Mouse (Mus musculus): ENCODE results near the gene Atg4c.

Atg4c gene

DNA sequence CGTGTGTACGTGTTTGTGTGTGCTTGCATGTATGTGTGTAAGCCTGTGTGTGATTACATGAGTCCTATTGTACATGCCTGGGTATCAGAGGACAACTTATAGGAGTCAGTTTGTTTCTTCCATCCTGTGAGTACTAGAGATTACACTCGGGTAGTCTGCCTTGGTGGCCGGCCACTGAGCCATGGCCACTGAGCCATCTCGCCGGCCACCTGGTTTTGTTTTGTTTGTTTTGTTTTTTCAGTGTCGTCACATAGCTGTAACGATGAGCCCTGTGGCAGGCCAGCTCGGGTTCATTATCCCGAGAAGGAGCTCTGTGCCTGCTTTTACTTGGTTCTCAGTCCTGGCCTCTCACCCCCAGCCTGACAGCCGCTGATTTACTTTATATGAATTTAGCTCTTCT is 69.9 kb downstream of the Atg4c start:
- DNase-seq (ENCODE audit: low read depth): no peak

DNA sequence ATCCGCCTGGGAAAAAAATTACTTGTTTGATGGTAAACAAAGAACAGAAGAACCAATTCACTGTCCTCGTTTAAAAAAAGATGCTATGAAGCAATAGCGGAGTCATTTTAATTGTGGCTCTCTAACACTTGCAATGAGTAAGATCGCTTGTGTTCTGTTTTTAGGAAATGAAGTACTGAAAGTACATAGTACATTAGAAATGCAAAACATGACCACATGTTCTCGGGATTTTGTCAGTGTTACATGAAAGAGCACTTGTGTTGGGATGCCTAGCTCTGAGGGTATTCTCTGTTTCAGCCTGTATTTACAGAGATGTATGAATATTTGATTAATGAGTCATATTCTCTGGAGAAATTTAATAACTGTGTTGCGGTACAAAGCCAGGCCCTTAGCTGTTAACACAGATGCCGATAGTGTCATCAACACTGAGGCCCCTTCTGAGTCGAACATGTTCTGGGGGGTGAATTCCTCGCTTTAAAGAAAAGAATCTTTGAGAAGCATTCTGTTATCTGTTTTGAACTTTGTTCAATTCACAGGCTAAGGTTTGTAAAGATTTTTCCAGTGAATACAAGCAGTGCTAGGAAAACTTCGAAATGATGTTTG is 73.2 kb downstream of the Atg4c start:
- no peak for DNase-seq (ENCODE audit: low read depth)

DNA sequence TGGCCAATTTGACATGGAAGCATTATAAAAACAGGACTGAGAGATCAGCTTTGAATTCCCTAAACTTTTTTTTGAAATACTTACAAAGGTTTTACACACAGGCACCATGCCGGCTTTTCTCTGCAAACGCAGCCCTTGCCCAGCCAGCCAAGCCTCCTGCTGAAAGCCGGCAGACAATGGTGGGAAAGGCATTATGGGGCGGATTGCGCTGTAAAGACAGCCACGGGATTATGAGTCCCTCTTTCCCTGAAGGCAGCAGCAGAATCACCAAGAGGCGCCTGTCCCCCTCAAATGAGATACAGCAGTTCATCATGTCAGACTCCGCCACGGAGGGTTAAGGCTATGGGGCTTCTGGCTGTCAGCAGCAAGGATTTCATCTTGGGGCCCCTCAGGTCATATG is 79.1 kb downstream of the Atg4c start:
- no peak for DNase-seq (ENCODE audit: low read depth)

DNA sequence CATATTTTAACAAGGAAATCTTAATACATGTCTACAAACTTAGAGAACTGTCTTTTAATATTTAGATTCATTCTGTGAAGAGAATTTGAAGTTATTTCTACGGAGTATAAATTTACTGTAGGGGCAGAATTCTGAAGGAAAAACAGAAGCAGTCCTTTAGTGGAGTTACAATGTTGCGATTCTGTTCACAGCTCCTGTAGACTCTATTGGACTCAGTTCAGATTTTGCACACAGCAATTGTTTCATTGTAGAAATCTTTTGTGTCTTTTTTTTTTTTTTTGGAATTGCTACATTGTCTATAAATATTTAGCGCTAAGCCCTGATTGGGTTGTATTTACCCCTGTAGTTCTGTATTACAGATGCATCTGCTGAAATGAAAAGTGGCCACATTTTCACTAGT is 79.7 kb downstream of the Atg4c start:
- DNase-seq (ENCODE audit: low read depth): no peak

DNA sequence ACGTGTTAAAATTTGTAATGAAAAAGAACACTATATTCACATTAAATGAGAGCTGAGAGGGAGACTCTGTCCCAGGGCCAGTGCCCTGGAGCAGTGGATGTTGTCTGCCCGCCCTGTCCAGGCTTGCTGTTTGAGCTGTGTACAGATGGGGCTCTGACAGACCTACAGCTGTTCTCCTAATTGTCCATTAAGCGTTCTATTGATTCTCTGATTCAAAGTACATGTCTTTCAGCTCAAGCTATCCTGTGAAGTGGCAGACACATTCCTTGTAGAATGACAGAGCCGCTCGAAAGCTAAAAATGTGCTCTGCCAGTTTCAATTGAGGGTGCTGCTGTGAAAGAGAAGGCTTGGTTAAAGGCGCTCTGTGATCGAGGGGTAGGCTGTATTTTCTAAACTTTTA is 80.2 kb downstream of the Atg4c start:
- no peak for DNase-seq (ENCODE audit: low read depth)

DNA sequence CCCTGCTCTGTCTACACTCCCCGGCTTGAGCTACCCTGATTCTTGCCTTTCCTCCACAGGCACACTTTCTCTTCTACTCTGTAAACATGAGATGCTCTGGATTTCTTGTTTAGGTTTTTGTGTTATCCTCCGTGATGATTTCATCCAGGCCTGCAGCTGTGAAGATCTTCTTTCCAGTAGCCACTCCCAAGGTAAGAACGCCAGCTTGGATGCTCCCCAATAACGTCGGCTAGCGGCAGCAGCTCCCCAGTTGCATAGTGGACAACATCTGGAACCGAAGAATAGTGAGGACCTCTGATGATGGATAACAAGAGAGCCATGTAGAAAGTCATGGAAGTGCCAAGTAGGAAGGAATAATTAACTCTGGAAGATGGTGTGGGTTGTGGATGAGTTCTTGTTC is 85.1 kb downstream of the Atg4c start:
- no peak for DNase-seq (ENCODE audit: low read depth)

DNA sequence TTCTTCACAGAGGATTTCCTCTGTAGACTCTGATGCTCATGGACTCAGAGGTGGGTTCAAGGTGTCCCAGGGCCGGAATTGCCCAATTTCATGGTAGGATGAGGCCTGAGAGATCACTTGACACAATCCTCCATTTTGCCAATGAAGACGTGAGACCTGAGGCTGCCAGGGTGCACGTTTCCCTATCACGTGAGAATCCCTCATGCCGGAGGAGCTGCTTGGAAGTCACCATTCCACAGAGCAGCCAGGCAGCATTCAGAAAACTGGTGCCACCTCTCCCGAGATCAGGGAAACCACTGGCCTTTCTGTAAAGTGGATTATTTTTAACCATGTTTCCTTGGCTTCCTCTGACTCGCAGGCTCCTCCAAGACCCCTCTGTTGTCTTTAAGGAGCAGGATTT is 88.0 kb downstream of the Atg4c start:
- no peak for DNase-seq (ENCODE audit: low read depth)

DNA sequence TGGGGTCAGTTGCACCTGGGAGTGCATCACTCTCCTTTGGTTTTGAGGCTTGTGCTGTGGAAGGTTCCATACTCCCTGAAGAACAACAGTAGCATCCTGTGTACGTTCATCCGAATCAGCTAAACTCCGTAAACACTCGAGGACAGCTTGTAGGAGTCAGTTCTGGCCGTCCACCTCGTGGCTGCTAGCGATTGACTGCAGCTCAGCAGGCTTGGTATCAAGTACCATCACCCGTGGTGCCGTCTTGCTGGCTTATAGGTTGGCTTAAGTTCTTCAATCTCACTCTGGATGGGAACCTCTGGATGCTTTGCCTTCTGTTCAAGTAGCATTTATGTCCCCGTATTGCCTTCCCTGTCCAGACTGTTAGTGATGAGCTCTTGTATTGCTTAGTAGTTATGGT is 95.6 kb downstream of the Atg4c start:
- DNase-seq (ENCODE audit: low read depth): no peak

DNA sequence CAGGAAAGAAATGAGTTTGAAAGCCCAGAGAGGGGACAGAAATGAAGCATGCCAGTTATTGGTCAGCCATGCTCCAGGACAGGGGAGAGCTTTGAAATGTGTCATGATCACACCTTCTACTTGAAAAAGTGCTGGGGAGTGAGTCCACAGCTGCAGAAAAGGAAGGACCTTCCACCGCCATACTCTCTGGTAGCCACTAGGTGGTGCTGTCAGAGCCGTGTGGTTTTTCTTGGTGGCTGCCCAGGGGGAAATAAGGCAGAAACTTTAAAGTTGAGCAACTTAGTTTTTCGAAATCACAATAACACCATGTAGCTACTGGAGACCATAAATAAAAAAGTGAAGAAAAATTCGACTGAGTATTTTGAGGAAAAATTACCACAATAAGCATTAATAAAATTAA is 104.9 kb downstream of the Atg4c start:
- peak; percentile 20 for DNase-seq (ENCODE audit: low read depth)

DNA sequence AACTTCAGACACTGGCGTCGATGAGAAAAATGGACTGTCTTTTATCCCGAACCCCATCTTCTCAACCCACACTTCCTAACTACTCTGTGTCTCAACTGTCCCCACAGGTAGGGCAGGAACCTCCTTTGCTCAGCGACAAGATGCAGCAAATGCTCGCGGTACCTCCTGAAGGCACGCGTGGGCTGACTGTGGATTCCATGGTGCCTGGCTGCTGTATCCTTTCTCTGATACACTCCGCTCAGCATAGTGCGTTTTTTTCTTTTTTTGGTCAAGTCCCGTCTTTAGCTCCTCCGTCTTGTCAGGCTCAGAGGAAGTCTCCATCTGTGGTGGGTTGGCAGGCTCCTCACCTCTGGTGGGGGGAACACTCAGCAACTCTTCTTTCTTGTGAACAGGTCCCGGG is 111.1 kb downstream of the Atg4c start:
- no peak for DNase-seq (ENCODE audit: low read depth)
